Mouse (Mus musculus): Measurements from ENCODE around the gene Enpp5. TPM values are rescaled to one million over a fixed set of nuclear protein-coding genes. Genes with fewer than 3 reads are reported as not detected.

The Enpp5 gene
- total and polyA plus RNA-seq, 2 experiments from 2014 or later = 7.3 to 11.9 TPM

DNA sequence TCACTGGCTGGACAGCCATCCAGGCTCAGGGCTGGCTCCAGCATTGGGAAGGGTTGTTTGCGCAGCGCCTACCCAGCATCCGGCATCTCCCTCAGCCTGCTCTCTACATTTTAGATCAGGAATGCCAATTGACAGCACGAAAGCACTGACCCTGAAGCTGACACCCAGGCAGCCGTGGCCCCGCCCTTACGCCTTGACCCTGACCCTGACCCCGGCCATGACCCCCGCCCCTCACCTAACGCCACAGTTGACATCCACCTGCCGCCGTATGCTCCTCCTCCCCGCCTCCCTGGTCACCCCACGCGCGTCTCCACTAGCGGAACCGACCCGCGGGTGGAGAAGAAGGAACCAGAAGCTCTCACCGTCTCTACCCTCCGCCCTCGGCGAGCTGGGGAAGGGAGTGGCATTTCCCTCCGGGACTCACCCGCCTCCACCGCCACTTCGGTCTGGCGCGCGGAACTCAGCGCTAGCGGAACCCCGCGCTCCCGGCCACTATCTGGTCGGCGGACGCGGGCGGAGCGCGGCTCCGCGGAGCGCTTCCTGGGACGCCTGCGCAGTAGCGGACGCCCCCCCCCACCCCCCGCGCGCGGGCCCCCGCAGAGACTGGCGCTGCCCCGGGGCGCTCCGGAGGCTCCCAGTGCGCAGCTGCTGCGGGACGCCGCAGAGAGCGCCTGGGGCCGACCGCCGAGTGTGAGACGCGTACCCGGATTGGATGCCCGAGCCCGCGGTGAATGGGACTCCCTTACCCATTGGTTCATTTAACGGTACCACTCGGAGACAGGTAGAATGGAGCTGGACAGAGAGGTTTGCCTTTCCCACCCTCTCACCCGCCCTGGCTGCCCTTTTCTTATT is 26.9 kb downstream of the Enpp5 start, which contains the start of gene Enpp4:
Gene Enpp4, minus strand, starts transcription at position 523 of the 852 bp plus-strand sequence.
- TF ChIP-seq EP300 (IDR thresholded peaks at IDR 0.05; ENCODE audit: low read depth) (no peak), CTCF (IDR thresholded peaks at IDR 0.05; ENCODE audit: low read depth) (no peak)
- WGBS = under 1% methylated on average over 63 of the region's 76 CpGs

DNA sequence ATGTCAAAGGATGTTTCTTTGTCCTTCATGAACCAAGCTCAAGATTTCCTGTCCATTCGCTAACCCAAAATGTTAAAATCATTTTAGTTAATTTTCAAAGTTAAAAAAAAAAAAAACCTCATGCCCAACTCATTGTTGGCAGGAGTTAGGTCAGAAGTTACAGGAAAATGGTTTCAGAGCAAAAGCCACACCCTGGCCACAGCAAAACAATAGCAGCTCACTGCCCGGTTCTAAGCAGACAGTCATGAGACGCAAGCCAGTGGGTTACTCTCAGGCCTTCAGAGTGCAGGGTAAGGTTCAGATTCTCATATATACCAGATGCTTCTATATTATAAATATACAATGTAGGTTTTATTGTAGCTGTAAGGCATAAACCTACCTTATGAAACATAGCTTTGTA is 29.7 kb downstream of the Enpp5 start:
- 59% methylated on average over 3 of the region's 3 CpGs for WGBS
- no peak overlapping the region for H3K4me3 ChIP-seq (ENCODE audit: low read depth, low read length)
- H3K36me3 ChIP-seq (replicated peaks; ENCODE audit: control insufficient read depth, insufficient read depth, low read length) = no peaks in the 10 kb centered on the region
- no peaks in the 10 kb centered on the region for H3K9me3 ChIP-seq (replicated peaks; ENCODE audit: control insufficient read depth, low read length)
- H3K4me1 ChIP-seq (ENCODE audit: control insufficient read depth, insufficient read depth) = no peaks in the 10 kb centered on the region
- ATAC-seq (ENCODE audit: insufficient read depth, low read depth) (no peak), DNase-seq (ENCODE audit: low spot score) (no peak)
- H3K27me3 ChIP-seq (ENCODE audit: control insufficient read depth, insufficient read depth, low read length) = no peaks in the 10 kb centered on the region
- no peak overlapping the region for H3K9ac ChIP-seq (replicated peaks; ENCODE audit: low read depth, low read length)
- TF ChIP-seq EP300 (IDR thresholded peaks at IDR 0.05; ENCODE audit: low read depth) (no peak), CTCF (IDR thresholded peaks at IDR 0.05; ENCODE audit: low read depth) (no peak)
- H3K27ac ChIP-seq (ENCODE audit: low read depth) = no peak overlapping the region
- H3K4me2 ChIP-seq (ENCODE audit: low read depth, low read length) = no peak overlapping the region

More for the DNA sequence above, 26.9 kb downstream of the Enpp5 start, which contains the start of gene Enpp4:
- peak; percentile 89 for DNase-seq (ENCODE audit: low spot score)
- Histone ChIP-seq H3K9me3 (replicated peaks; ENCODE audit: control insufficient read depth, low read length) (no peaks in the 10 kb centered on the region), H3K27ac (ENCODE audit: low read depth) (peak within 1 kb of the TSS; percentile 77), H3K4me2 (ENCODE audit: low read depth, low read length) (peak within 1 kb of the TSS; percentile 89), H3K9ac (replicated peaks; ENCODE audit: low read depth, low read length) (peak within 1 kb of the TSS; percentile 74), H3K4me1 (ENCODE audit: control insufficient read depth, insufficient read depth) (no peaks in the 10 kb centered on the region), H3K36me3 (replicated peaks; ENCODE audit: control insufficient read depth, insufficient read depth, low read length) (no peaks in the 10 kb centered on the region), H3K27me3 (ENCODE audit: control insufficient read depth, insufficient read depth, low read length) (no peaks in the 10 kb centered on the region), H3K4me3 (ENCODE audit: low read depth, low read length) (peak within 1 kb of the TSS; percentile 83)
- ATAC-seq (ENCODE audit: insufficient read depth, low read depth) = peak; percentile 99

DNA sequence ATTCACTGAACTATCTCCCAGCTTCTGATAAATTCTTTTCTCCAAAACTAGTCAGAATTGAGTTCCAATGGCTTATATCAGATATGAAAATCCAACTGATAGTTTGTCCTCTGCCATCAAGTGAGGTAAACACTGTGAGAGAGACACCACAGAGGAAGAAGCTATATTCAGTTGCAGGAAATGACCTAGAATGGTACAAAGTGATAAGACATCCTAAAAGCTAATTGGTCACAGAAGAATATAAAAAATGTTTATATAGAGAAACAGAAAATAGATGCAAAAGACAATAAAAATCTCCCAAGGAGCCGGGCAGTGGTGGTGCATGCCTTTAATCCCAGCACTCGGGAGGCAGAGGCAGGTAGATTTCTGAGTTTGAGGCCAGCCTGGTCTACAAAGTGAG is 38.0 kb downstream of the Enpp5 start:
- WGBS = 64% methylated on average over 2 of the region's 2 CpGs
- TF ChIP-seq EP300 (IDR thresholded peaks at IDR 0.05; ENCODE audit: low read depth) = no peak
- TF ChIP-seq CTCF (IDR thresholded peaks at IDR 0.05; ENCODE audit: low read depth) = no peak
- Histone ChIP-seq H3K27ac (ENCODE audit: low read depth) (no peak overlapping the region), H3K4me2 (ENCODE audit: low read depth, low read length) (no peak overlapping the region), H3K4me1 (ENCODE audit: control insufficient read depth, insufficient read depth) (no peaks in the 10 kb centered on the region), H3K9ac (replicated peaks; ENCODE audit: low read depth, low read length) (no peak overlapping the region), H3K27me3 (ENCODE audit: control insufficient read depth, insufficient read depth, low read length) (no peaks in the 10 kb centered on the region), H3K9me3 (replicated peaks; ENCODE audit: control insufficient read depth, low read length) (no peaks in the 10 kb centered on the region), H3K36me3 (replicated peaks; ENCODE audit: control insufficient read depth, insufficient read depth, low read length) (no peaks in the 10 kb centered on the region), H3K4me3 (ENCODE audit: low read depth, low read length) (no peak overlapping the region)
- no peak for ATAC-seq (ENCODE audit: insufficient read depth, low read depth)
- no peak for DNase-seq (ENCODE audit: low spot score)

DNA sequence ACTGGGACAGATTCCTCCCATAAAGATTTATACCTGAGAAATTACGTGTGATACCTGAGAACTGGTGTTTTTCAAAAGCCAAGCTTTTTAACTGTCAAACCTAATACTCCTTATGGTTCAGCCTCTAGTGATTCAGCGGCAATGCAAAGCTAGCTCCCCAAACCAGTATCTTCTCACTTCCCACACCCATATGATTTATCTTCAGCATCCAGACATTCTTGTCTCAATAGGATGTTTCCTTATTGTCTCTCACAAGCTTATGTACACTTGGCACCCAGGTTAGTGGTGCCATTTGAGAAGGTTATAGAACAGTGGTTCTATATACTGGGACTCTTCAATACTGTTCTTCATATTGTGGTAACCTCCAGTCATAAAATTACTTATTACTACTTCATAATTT is 39.1 kb downstream of the Enpp5 start:
- no peak overlapping the region for H3K4me3 ChIP-seq (ENCODE audit: low read depth, low read length)
- no peaks in the 10 kb centered on the region for H3K36me3 ChIP-seq (replicated peaks; ENCODE audit: control insufficient read depth, insufficient read depth, low read length)
- no peak for TF ChIP-seq CTCF (IDR thresholded peaks at IDR 0.05; ENCODE audit: low read depth)
- TF ChIP-seq EP300 (IDR thresholded peaks at IDR 0.05; ENCODE audit: low read depth) = no peak
- no peaks in the 10 kb centered on the region for H3K27me3 ChIP-seq (ENCODE audit: control insufficient read depth, insufficient read depth, low read length)
- no peak overlapping the region for H3K27ac ChIP-seq (ENCODE audit: low read depth)
- H3K4me2 ChIP-seq (ENCODE audit: low read depth, low read length) = no peak overlapping the region
- H3K9ac ChIP-seq (replicated peaks; ENCODE audit: low read depth, low read length) = no peak overlapping the region
- H3K4me1 ChIP-seq (ENCODE audit: control insufficient read depth, insufficient read depth) = no peaks in the 10 kb centered on the region
- no peak for ATAC-seq (ENCODE audit: insufficient read depth, low read depth)
- DNase-seq (ENCODE audit: low spot score) = no peak
- WGBS = 66% methylated on average over 2 of the region's 2 CpGs
- no peaks in the 10 kb centered on the region for H3K9me3 ChIP-seq (replicated peaks; ENCODE audit: control insufficient read depth, low read length)

DNA sequence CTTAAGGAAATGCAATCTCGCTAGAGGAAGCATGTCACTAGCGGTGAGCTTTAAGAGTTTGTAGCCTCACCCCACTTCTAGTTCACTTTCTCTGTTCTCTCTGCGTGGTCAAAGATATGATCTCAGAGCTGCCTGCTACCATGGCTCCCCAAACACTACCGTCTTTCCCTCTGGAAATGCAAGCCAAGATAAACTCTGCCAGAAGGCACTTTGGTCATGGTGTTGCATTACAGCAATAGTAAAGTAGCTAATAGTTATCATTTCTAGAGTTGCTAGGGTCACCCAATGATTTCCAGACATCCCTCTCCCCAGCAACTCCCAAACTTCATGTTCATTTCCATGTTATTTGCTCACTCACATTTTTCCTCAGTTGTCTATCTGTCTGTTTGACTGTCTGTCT is 39.6 kb downstream of the Enpp5 start:
- H3K4me1 ChIP-seq (ENCODE audit: control insufficient read depth, insufficient read depth) = no peaks in the 10 kb centered on the region
- no peaks in the 10 kb centered on the region for H3K36me3 ChIP-seq (replicated peaks; ENCODE audit: control insufficient read depth, insufficient read depth, low read length)
- DNase-seq (ENCODE audit: low spot score) (no peak), ATAC-seq (ENCODE audit: insufficient read depth, low read depth) (no peak)
- no peak overlapping the region for H3K9ac ChIP-seq (replicated peaks; ENCODE audit: low read depth, low read length)
- no peaks in the 10 kb centered on the region for H3K9me3 ChIP-seq (replicated peaks; ENCODE audit: control insufficient read depth, low read length)
- no peak overlapping the region for H3K27ac ChIP-seq (ENCODE audit: low read depth)
- H3K4me2 ChIP-seq (ENCODE audit: low read depth, low read length) = no peak overlapping the region
- H3K4me3 ChIP-seq (ENCODE audit: low read depth, low read length) = no peak overlapping the region
- H3K27me3 ChIP-seq (ENCODE audit: control insufficient read depth, insufficient read depth, low read length) = no peaks in the 10 kb centered on the region
- 61% methylated on average over 4 of the region's 4 CpGs for WGBS
- TF ChIP-seq EP300 (IDR thresholded peaks at IDR 0.05; ENCODE audit: low read depth) (no peak), CTCF (IDR thresholded peaks at IDR 0.05; ENCODE audit: low read depth) (no peak)

All from heart, postnatal 0 days (tissue).